Mouse (Mus musculus) CH12.LX (cell line): ENCODE measurements around the gene Il34. TPM values are rescaled to one million over a fixed set of nuclear protein-coding genes. Genes with fewer than 3 reads are reported as not detected.

Experiments
- DNase-seq: peaks from one replicate; pipeline ENCODE4 v3.0.0-alpha.2; 2013; ENCODE audit errors: extremely low read depth
- H3K27ac ChIP-seq: 2 replicates; pipeline ENCODE4 v1.5.1; 2012; ENCODE audit warnings: low read depth, mild to moderate bottlenecking, control low read depth, moderate library complexity; ENCODE audit not compliant: insufficient read depth
- H3K27me3 ChIP-seq: replicated peaks from 2 replicates; pipeline ENCODE3; 2012; ENCODE audit warnings: inconsistent platforms
- H3K36me3 ChIP-seq, 2 experiments: replicated peaks in 1 of 2; 2 replicates each; pipeline versions ENCODE3 to v1.6.1; 2012; ENCODE audit warnings: inconsistent platforms in 1 of 2, low read length in 1 of 2, mild to moderate bottlenecking in 1 of 2, mixed read lengths in 1 of 2, moderate library complexity in 1 of 2; ENCODE audit not compliant: control insufficient read depth in 1 of 2, insufficient read depth in 1 of 2
- H3K4me1 ChIP-seq, 2 experiments: 2 replicates each; pipeline ENCODE4 v1.6.1; 2012; ENCODE audit warnings: inconsistent platforms in 1 of 2, moderate library complexity in 1 of 2; ENCODE audit not compliant: insufficient read depth in 2 of 2, control insufficient read depth in 1 of 2
- H3K4me2 ChIP-seq: 2 replicates; pipeline ENCODE4 v1.6.1; 2012; ENCODE audit warnings: low read depth, mild to moderate bottlenecking, control low read depth; ENCODE audit not compliant: poor library complexity, insufficient read depth, severe bottlenecking
- H3K4me3 ChIP-seq, 3 experiments: fragments of 150-350 bp in 1 of 3; sonication (generic) in 1 of 3; replicated peaks in 1 of 3; 2 replicates each; pipeline versions ENCODE3 to v1.5.1; 2011 to 2012; ENCODE audit warnings: low read depth in 2 of 3, low read length in 2 of 3, mild to moderate bottlenecking in 2 of 3, moderate library complexity in 2 of 3, control low read depth in 1 of 3, improper control_type of control experiment in 1 of 3, inconsistent platforms in 1 of 3, mixed read lengths in 1 of 3; ENCODE audit not compliant: poor library complexity in 1 of 3
- H3K79me2 ChIP-seq: replicated peaks from 2 replicates; pipeline ENCODE4 v1.6.1; 2012; ENCODE audit warnings: mild to moderate bottlenecking, moderate library complexity; ENCODE audit not compliant: control insufficient read depth, poor library complexity, insufficient read depth, severe bottlenecking; ENCODE audit errors: extremely low read depth
- H3K9ac ChIP-seq: 2 replicates; pipeline ENCODE4 v1.6.1; 2012; ENCODE audit warnings: low read depth, mild to moderate bottlenecking, control low read depth, moderate library complexity; ENCODE audit not compliant: insufficient read depth
- H3K9me3 ChIP-seq: replicated peaks from 2 replicates; pipeline ENCODE3; 2012; ENCODE audit warnings: low read length, inconsistent platforms, mixed read lengths
- E2F4 ChIP-seq: IDR thresholded peaks from 2 replicates; pipeline ENCODE4 v1.6.1; 2011; ENCODE audit warnings: low read depth, low read length, improper control_type of control experiment; ENCODE audit not compliant: insufficient replicate concordance
- HCFC1 ChIP-seq: IDR thresholded peaks from 2 replicates; pipeline ENCODE4 v1.6.1; 2012; ENCODE audit warnings: low read depth, mild to moderate bottlenecking, inconsistent platforms, low read length, improper control_type of control experiment
- MAFK ChIP-seq: IDR thresholded peaks from 2 replicates; pipeline ENCODE4 v1.6.1; 2011; ENCODE audit warnings: low read length, improper control_type of control experiment; ENCODE audit not compliant: insufficient replicate concordance
- MAX ChIP-seq: IDR thresholded peaks from 2 replicates; pipeline ENCODE4 v1.6.1; 2011; ENCODE audit warnings: low read length, improper control_type of control experiment
- MEF2A ChIP-seq: IDR thresholded peaks from 2 replicates; pipeline ENCODE4 v1.6.1; 2014; ENCODE audit warnings: low read depth, mild to moderate bottlenecking, inconsistent platforms, low read length, improper control_type of control experiment, borderline replicate concordance
- MXI1 ChIP-seq: IDR thresholded peaks from 2 replicates; pipeline ENCODE4 v1.6.1; 2011; ENCODE audit warnings: mild to moderate bottlenecking, low read depth, low read length, improper control_type of control experiment
- NRF1 ChIP-seq: IDR thresholded peaks from 2 replicates; pipeline ENCODE4 v1.6.1; 2014; ENCODE audit warnings: low read depth, mild to moderate bottlenecking, inconsistent platforms, low read length, improper control_type of control experiment, moderate library complexity
- PAX5 ChIP-seq: IDR thresholded peaks from 2 replicates; pipeline ENCODE4 v1.6.1; 2012; ENCODE audit warnings: low read length, inconsistent platforms, mixed read lengths
- POLR2A ChIP-seq: IDR thresholded peaks from 2 replicates; pipeline ENCODE4 v1.6.1; 2011; ENCODE audit warnings: low read depth, mild to moderate bottlenecking, improper control_type of control experiment, low read length
- POLR2AphosphoS2 ChIP-seq: IDR thresholded peaks from 2 replicates; pipeline ENCODE4 v1.6.1; 2011; ENCODE audit warnings: low read depth, low read length, improper control_type of control experiment
- RCOR1 ChIP-seq: conservative IDR thresholded peaks from 2 replicates; pipeline ENCODE4 v1.6.1; 2012; ENCODE audit warnings: low read depth, mild to moderate bottlenecking, inconsistent platforms, low read length, improper control_type of control experiment
- TCF12 ChIP-seq: IDR thresholded peaks from 2 replicates; pipeline ENCODE4 v1.6.1; 2014; ENCODE audit warnings: low read depth, mild to moderate bottlenecking, inconsistent platforms, low read length, improper control_type of control experiment
- ZC3H11A ChIP-seq: IDR thresholded peaks from 2 replicates; pipeline ENCODE4 v1.6.1; 2012; ENCODE audit warnings: low read depth, mild to moderate bottlenecking, inconsistent platforms, low read length, improper control_type of control experiment
- ZKSCAN1 ChIP-seq: IDR thresholded peaks from 2 replicates; pipeline ENCODE4 v1.6.1; 2012; ENCODE audit warnings: low read depth, inconsistent platforms, low read length, improper control_type of control experiment, borderline replicate concordance
- ZNF384 ChIP-seq: IDR thresholded peaks from 2 replicates; pipeline ENCODE4 v1.6.1; 2012; ENCODE audit warnings: low read depth, low read length, improper control_type of control experiment, inconsistent platforms
- dilution Hi-C: fragments of 300-500 bp; cut with MboI; formaldehyde crosslinking; loops from 2 replicates; pipeline ENCODE4 v1.14.3; 2020; ENCODE audit warnings: low sequenced_read_pairs; ENCODE audit not compliant: extremely low pct_unique_long_range_greater_than_20kb, extremely low pct_ligation_motif_present
- in situ Hi-C: fragments of 300-500 bp; cut with MboI; formaldehyde crosslinking; loops from 3 replicates; pipeline ENCODE4 v1.14.3; 2019; ENCODE audit warnings: low sequenced_read_pairs, low pct_ligation_motif_present, low pct_unique_long_range_greater_than_20kb, mixed read lengths
- polyA plus RNA-seq: library from polyadenylated mRNA; unstranded; fragments of >175 nt; gene quantifications from 2 replicates; pipeline ENCODE4 v1.2.1, GENCODE M21; 2012; ENCODE audit warnings: low read depth; ENCODE audit not compliant: insufficient read length
- total RNA-seq, 2 experiments: library from RNA; depleted of rRNA; stranded (reverse); fragments of 300-350 nt in 1 of 2; fragments of >200 nt in 1 of 2; gene quantifications; 2 replicates each; pipeline ENCODE4 v1.2.3; 2012 to 2014

Il34 gene
- total and polyA plus RNA-seq, 3 experiments: 0.21 TPM; not detected in 2

DNA sequence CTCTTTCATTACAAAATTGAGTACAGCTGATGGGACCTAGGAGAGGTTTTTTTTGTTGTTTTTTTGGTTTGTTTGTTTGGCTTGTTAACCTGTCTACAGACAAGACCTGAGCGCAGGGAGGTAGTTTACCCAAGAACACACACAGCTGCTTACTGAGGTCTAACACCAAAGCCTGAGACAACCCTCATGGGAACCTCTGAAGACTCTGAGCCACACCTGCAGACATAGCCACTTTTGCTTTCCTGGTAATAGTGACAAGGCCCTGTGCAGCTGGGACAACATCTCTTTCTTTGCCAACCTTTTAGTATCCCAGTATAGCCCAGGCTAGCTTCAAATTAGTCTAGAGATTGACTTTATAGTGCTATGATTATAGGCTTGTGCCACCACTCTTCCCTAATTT lies 422 bp upstream of the Il34 start:
- dilution Hi-C loops (no loop called here), in situ Hi-C loops (no loop called here)
- TF ChIP-seq POLR2AphosphoS2 (no peak), TCF12 (0 out of 2 replicates have a peak, but pooled peaks have one; percentile 5), MXI1 (no peak), NRF1 (no peak)
- Histone ChIP-seq H3K27me3 (no peaks in the 10 kb centered on the region), H3K27ac (no peak overlapping the region), H3K9ac (no peak overlapping the region), H3K36me3 (peaks cover 22 to 25% of the 10 kb centered on the region in 2 experiments), H3K9me3 (no peaks in the 10 kb centered on the region), H3K79me2 (no peaks in the 10 kb centered on the region), H3K4me1 (peaks cover 3 to 51% of the 10 kb centered on the region in 2 experiments), H3K4me3 (no peak overlapping the region), H3K4me2 (no peak overlapping the region)
- no peak for DNase-seq

DNA sequence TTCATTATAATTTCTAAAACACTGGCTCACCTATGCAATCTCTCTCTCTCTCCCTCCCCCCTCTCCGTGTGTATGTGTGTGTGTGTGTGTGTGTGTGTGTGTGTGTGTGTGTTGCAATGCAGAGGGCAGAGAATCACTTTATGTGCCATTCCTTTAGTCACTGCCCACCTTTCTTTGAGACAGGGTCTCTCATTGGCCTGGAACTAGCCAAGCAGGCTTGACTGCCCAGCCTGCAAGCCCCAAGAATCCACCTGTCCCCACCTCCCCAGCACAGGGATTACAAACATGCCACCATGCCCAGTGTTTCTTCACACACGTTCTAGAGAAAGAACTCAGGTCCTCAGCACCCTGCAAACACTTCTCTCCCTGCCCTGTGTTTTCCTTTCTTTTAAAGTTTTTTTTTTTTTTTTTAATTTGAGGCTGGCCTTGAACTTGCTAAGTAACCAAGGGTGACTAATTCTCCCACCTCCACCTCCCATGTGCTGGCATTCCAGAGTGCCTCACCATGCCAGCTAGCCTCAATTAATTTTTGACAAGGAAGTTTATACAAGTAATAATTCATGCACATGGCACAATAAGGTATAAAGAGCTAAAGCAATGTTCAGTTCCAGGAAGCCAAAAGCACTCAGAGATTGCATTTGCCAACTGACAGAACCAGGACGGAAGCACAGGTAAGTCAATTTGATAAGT lies 754 bp downstream of the Il34 start:
- peaks cover 10 to 14% of the 10 kb centered on the region in 2 experiments for H3K36me3 ChIP-seq
- no peaks in the 10 kb centered on the region for H3K9me3 ChIP-seq
- no peak for TF ChIP-seq MAX
- no peak for TF ChIP-seq E2F4
- TF ChIP-seq MEF2A: no peak
- no peak for TF ChIP-seq RCOR1
- TF ChIP-seq HCFC1: no peak
- no peak for TF ChIP-seq POLR2A
- no peak for TF ChIP-seq ZNF384
- TF ChIP-seq ZKSCAN1: no peak
- no peak for TF ChIP-seq PAX5
- no peak for TF ChIP-seq ZC3H11A
- TF ChIP-seq MXI1: no peak
- no peak for TF ChIP-seq MAFK
- H3K4me3 ChIP-seq: no peak overlapping the region
- no peak overlapping the region for H3K4me2 ChIP-seq
- peaks cover 1% of the 10 kb centered on the region for H3K27me3 ChIP-seq
- dilution Hi-C loops: no loop called here
- H3K9ac ChIP-seq: no peak overlapping the region
- in situ Hi-C loops: no loop called here
- no peak overlapping the region for H3K27ac ChIP-seq
- no peak for DNase-seq
- H3K4me1 ChIP-seq: peaks cover 3 to 40% of the 10 kb centered on the region in 2 experiments
- no peaks in the 10 kb centered on the region for H3K79me2 ChIP-seq
